Mouse (Mus musculus) embryonic fibroblast, embryonic 13.5 days (primary cell): Measurements from ENCODE around the gene Cavin1.

Source experiments
- CTCF ChIP-seq: IDR thresholded peaks from 2 replicates; pipeline ENCODE4 v1.5.1; 2011; ENCODE audit warnings: mild to moderate bottlenecking, control low read depth, low read length, moderate library complexity, borderline replicate concordance; ENCODE audit not compliant: insufficient read depth
- POLR2A ChIP-seq: IDR thresholded peaks from 2 replicates; pipeline ENCODE4 v1.6.1; 2011; ENCODE audit warnings: low read depth, mild to moderate bottlenecking, control low read depth, low read length, moderate library complexity

DNA sequence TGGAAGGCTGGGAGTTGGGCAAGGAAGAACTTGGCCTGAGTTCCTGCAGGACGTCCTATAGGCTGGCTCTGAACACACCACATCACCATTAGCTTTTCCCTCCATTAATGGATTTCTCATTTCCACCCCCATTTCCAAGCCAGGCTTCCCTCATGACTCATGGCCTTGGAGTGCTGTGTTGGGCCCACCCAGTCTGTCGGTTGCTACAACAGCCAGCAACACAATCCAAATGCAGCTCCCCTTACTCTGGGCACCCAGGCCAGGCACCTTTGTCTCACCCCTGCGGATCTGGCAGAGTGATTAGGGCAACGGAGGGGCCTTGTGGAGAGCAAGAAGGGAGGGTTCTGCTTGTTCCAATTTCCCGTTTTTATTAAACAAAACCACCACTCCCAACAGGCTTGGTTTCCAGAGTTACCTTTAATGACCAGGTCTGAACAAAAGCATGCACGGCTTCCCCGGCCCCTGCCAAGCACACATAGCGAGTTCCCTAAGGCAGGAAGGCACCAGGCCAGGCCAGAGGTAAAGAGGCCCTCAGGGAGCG lies 8.2 kb downstream of the Cavin1 start:
- TF ChIP-seq CTCF (no peak), POLR2A (no peak)
